Mouse (Mus musculus): ENCODE data around the gene Rnase11. TPM values are rescaled to one million over a fixed set of nuclear protein-coding genes. Genes with fewer than 3 reads are reported as not detected.

Gene Rnase11
- not detected for polyA plus RNA-seq (2014; fragmentation: Illumina TruSeq; extraction: RNeasy Lipid Tissue Mini Kit (QIAGEN cat#74804); ENCODE audit: low read depth, low replicate concordance)

GRCm38 (mm10) chr14:51050063-51050462, at the start of gene Rnase11:
Gene Rnase11 (minus strand): TSS chr14:51050163.

GRCm38 (mm10) chr14:51090921-51091900, 41.2 kb upstream of the Rnase11 start, which contains the start of the genes Rnase4 and Ang:
Gene Rnase4 (plus strand): TSS chr14:51091077.
Gene Ang (plus strand): TSS chr14:51091150.

GRCm38 (mm10) chr14:51074335-51074734, 24.4 kb upstream of the Rnase11 start, which contains the start of gene Olfr750:
Gene Olfr750 (minus strand): TSS chr14:51074435.

GRCm38 (mm10) chr14:51057401-51057831, 7.5 kb upstream of the Rnase11 start, which contains the start of gene Rnase12:
Gene Rnase12 (minus strand): TSS chr14:51057661.

GRCm38 (mm10) chr14:51041769-51042168, 8.2 kb downstream of the Rnase11 start, which contains the start of gene Rnase9:
Gene Rnase9 (minus strand): TSS chr14:51041869.

GRCm38 (mm10) chr14:51007152-51007801, 42.7 kb downstream of the Rnase11 start, which contains the start of gene Rnase10:
Gene Rnase10 (plus strand): TSS chr14:51007751.

Other genes with a start within 250 kb of the Rnase11 start
- gene Ccnb1ip1, start 242.4 kb downstream of the Rnase11 start, polyA plus RNA-seq (2014; fragmentation: Illumina TruSeq; extraction: RNeasy Lipid Tissue Mini Kit (QIAGEN cat#74804); ENCODE audit: low read depth, low replicate concordance), result not detected
- 11.7 TPM for gene Parp2, start 242.3 kb downstream of the Rnase11 start, polyA plus RNA-seq (2014; fragmentation: Illumina TruSeq; extraction: RNeasy Lipid Tissue Mini Kit (QIAGEN cat#74804); ENCODE audit: low read depth, low replicate concordance)
- 4.7 TPM for gene Tep1, start 179.6 kb downstream of the Rnase11 start, polyA plus RNA-seq (2014; fragmentation: Illumina TruSeq; extraction: RNeasy Lipid Tissue Mini Kit (QIAGEN cat#74804); ENCODE audit: low read depth, low replicate concordance)
- not detected for gene Klhl33, start 152.7 kb downstream of the Rnase11 start, polyA plus RNA-seq (2014; fragmentation: Illumina TruSeq; extraction: RNeasy Lipid Tissue Mini Kit (QIAGEN cat#74804); ENCODE audit: low read depth, low replicate concordance)
- gene Osgep, start 125.3 kb downstream of the Rnase11 start, polyA plus RNA-seq (2014; fragmentation: Illumina TruSeq; extraction: RNeasy Lipid Tissue Mini Kit (QIAGEN cat#74804); ENCODE audit: low read depth, low replicate concordance), result 10.0 TPM
- 17.1 TPM for gene Apex1, start 125.2 kb downstream of the Rnase11 start, polyA plus RNA-seq (2014; fragmentation: Illumina TruSeq; extraction: RNeasy Lipid Tissue Mini Kit (QIAGEN cat#74804); ENCODE audit: low read depth, low replicate concordance)
- gene Pip4p1, start 119.3 kb downstream of the Rnase11 start, polyA plus RNA-seq (2014; fragmentation: Illumina TruSeq; extraction: RNeasy Lipid Tissue Mini Kit (QIAGEN cat#74804); ENCODE audit: low read depth, low replicate concordance), result 14.0 TPM
- gene Pnp, start 119.1 kb downstream of the Rnase11 start, polyA plus RNA-seq (2014; fragmentation: Illumina TruSeq; extraction: RNeasy Lipid Tissue Mini Kit (QIAGEN cat#74804); ENCODE audit: low read depth, low replicate concordance), result 139 TPM
- gene Gm49342, start 105.6 kb downstream of the Rnase11 start, polyA plus RNA-seq (2014; fragmentation: Illumina TruSeq; extraction: RNeasy Lipid Tissue Mini Kit (QIAGEN cat#74804); ENCODE audit: low read depth, low replicate concordance), result not detected
- 0.45 TPM for gene Pnp2, start 94.2 kb downstream of the Rnase11 start, polyA plus RNA-seq (2014; fragmentation: Illumina TruSeq; extraction: RNeasy Lipid Tissue Mini Kit (QIAGEN cat#74804); ENCODE audit: low read depth, low replicate concordance)
- gene Rnase10, start 42.4 kb downstream of the Rnase11 start, polyA plus RNA-seq (2014; fragmentation: Illumina TruSeq; extraction: RNeasy Lipid Tissue Mini Kit (QIAGEN cat#74804); ENCODE audit: low read depth, low replicate concordance), result 0.50 TPM
- gene Rnase9, start 8.3 kb downstream of the Rnase11 start, polyA plus RNA-seq (2014; fragmentation: Illumina TruSeq; extraction: RNeasy Lipid Tissue Mini Kit (QIAGEN cat#74804); ENCODE audit: low read depth, low replicate concordance), result not detected
- not detected for gene Rnase12, start 7.5 kb upstream of the Rnase11 start, polyA plus RNA-seq (2014; fragmentation: Illumina TruSeq; extraction: RNeasy Lipid Tissue Mini Kit (QIAGEN cat#74804); ENCODE audit: low read depth, low replicate concordance)
- gene Olfr750, start 24.3 kb upstream of the Rnase11 start, polyA plus RNA-seq (2014; fragmentation: Illumina TruSeq; extraction: RNeasy Lipid Tissue Mini Kit (QIAGEN cat#74804); ENCODE audit: low read depth, low replicate concordance), result not detected
- gene Rnase4, start 40.9 kb upstream of the Rnase11 start, polyA plus RNA-seq (2014; fragmentation: Illumina TruSeq; extraction: RNeasy Lipid Tissue Mini Kit (QIAGEN cat#74804); ENCODE audit: low read depth, low replicate concordance), result 2,257 TPM
- 347 TPM for gene Ang, start 41.0 kb upstream of the Rnase11 start, polyA plus RNA-seq (2014; fragmentation: Illumina TruSeq; extraction: RNeasy Lipid Tissue Mini Kit (QIAGEN cat#74804); ENCODE audit: low read depth, low replicate concordance)
- gene Eddm3b, start 64.3 kb upstream of the Rnase11 start, polyA plus RNA-seq (2014; fragmentation: Illumina TruSeq; extraction: RNeasy Lipid Tissue Mini Kit (QIAGEN cat#74804); ENCODE audit: low read depth, low replicate concordance), result not detected
- gene Rnase6, start 73.7 kb upstream of the Rnase11 start, polyA plus RNA-seq (2014; fragmentation: Illumina TruSeq; extraction: RNeasy Lipid Tissue Mini Kit (QIAGEN cat#74804); ENCODE audit: low read depth, low replicate concordance), result 0.93 TPM
- gene Rnase1, start 96.6 kb upstream of the Rnase11 start, polyA plus RNA-seq (2014; fragmentation: Illumina TruSeq; extraction: RNeasy Lipid Tissue Mini Kit (QIAGEN cat#74804); ENCODE audit: low read depth, low replicate concordance), result not detected
- gene Rnase2b, start 112.1 kb upstream of the Rnase11 start, polyA plus RNA-seq (2014; fragmentation: Illumina TruSeq; extraction: RNeasy Lipid Tissue Mini Kit (QIAGEN cat#74804); ENCODE audit: low read depth, low replicate concordance), result not detected
- gene Ang2, start 149.0 kb upstream of the Rnase11 start, polyA plus RNA-seq (2014; fragmentation: Illumina TruSeq; extraction: RNeasy Lipid Tissue Mini Kit (QIAGEN cat#74804); ENCODE audit: low read depth, low replicate concordance), result not detected
- gene Ear14, start 153.2 kb upstream of the Rnase11 start, polyA plus RNA-seq (2014; fragmentation: Illumina TruSeq; extraction: RNeasy Lipid Tissue Mini Kit (QIAGEN cat#74804); ENCODE audit: low read depth, low replicate concordance), result not detected
- not detected for gene Rnase2a, start 205.9 kb upstream of the Rnase11 start, polyA plus RNA-seq (2014; fragmentation: Illumina TruSeq; extraction: RNeasy Lipid Tissue Mini Kit (QIAGEN cat#74804); ENCODE audit: low read depth, low replicate concordance)

Measured in liver, adult 10 weeks (tissue).